Mouse (Mus musculus) MEL (cell line): ENCODE results near the gene Arfip1. TPM values are rescaled to one million over a fixed set of nuclear protein-coding genes. Genes with fewer than 3 reads are reported as not detected.

Source experiments
- DNase-seq: peaks from one replicate; pipeline ENCODE4 v3.0.0; 2011; ENCODE audit warnings: low read depth, low spot score
- H3K27ac ChIP-seq: 2 replicates; pipeline ENCODE4 v1.5.1; 2012; ENCODE audit warnings: low read depth, mild to moderate bottlenecking, control low read depth, low read length, moderate library complexity; ENCODE audit not compliant: control insufficient read depth
- H3K27me3 ChIP-seq, 2 experiments: fragments of 150-350 bp in 1 of 2; sonication (generic) in 1 of 2; 2 replicates each; pipeline ENCODE4 v1.6.1; 2012; ENCODE audit warnings: low read length in 2 of 2, mild to moderate bottlenecking in 2 of 2, improper control_type of control experiment in 1 of 2, moderate library complexity in 1 of 2; ENCODE audit not compliant: insufficient read depth in 2 of 2, control insufficient read depth in 1 of 2
- H3K36me3 ChIP-seq, 2 experiments: 2 replicates each; pipeline ENCODE4 v1.6.1; 2012 to 2014; ENCODE audit warnings: low read length in 2 of 2, improper control_type of control experiment in 1 of 2, inconsistent platforms in 1 of 2, mild to moderate bottlenecking in 1 of 2; ENCODE audit not compliant: insufficient read depth in 2 of 2, control insufficient read depth in 1 of 2
- H3K4me1 ChIP-seq, 2 experiments: fragments of 150-350 bp in 1 of 2; sonication (generic) in 1 of 2; 2 replicates each; pipeline ENCODE4 v1.6.1; 2012; ENCODE audit warnings: low read length in 2 of 2, improper control_type of control experiment in 1 of 2, mild to moderate bottlenecking in 1 of 2; ENCODE audit not compliant: insufficient read depth in 2 of 2, control insufficient read depth in 1 of 2
- H3K4me3 ChIP-seq, 2 experiments: fragments of 150-350 bp in 1 of 2; sonication (generic) in 1 of 2; 2 replicates each; pipeline ENCODE4 v1.5.1; 2012; ENCODE audit warnings: low read depth in 2 of 2, low read length in 2 of 2, mild to moderate bottlenecking in 2 of 2, moderate library complexity in 2 of 2, control low read depth in 1 of 2, improper control_type of control experiment in 1 of 2; ENCODE audit not compliant: control insufficient read depth in 1 of 2, insufficient read depth in 1 of 2
- H3K79me2 ChIP-seq: 2 replicates; pipeline ENCODE4 v1.6.1; 2012; ENCODE audit warnings: mild to moderate bottlenecking, low read length, moderate library complexity; ENCODE audit not compliant: control insufficient read depth, poor library complexity, insufficient read depth
- H3K9ac ChIP-seq: 2 replicates; pipeline ENCODE4 v1.6.1; 2012; ENCODE audit warnings: low read depth, mild to moderate bottlenecking, control low read depth, low read length, moderate library complexity; ENCODE audit not compliant: control insufficient read depth, poor library complexity, severe bottlenecking
- H3K9me3 ChIP-seq: fragments of 150-350 bp; sonication (generic); replicated peaks from 2 replicates; pipeline ENCODE4 v1.6.1; 2012; ENCODE audit warnings: mild to moderate bottlenecking, low read length, improper control_type of control experiment, moderate library complexity; ENCODE audit not compliant: insufficient read depth
- CTCF ChIP-seq, 3 experiments: IDR thresholded peaks in 2 of 3; conservative IDR thresholded peaks in 1 of 3; 2 replicates each; pipeline ENCODE4 v1.5.1; 2011 to 2012; ENCODE audit warnings: low read length in 3 of 3, low read depth in 2 of 3, mild to moderate bottlenecking in 2 of 3, improper control_type of control experiment in 1 of 3, inconsistent platforms in 1 of 3, mixed read lengths in 1 of 3, moderate library complexity in 1 of 3; ENCODE audit not compliant: control insufficient read depth in 1 of 3, insufficient read depth in 1 of 3, poor library complexity in 1 of 3, severe bottlenecking in 1 of 3
- ELF1 ChIP-seq: IDR thresholded peaks from 2 replicates; pipeline ENCODE4 v1.6.1; 2014; ENCODE audit warnings: low read depth, mild to moderate bottlenecking, inconsistent platforms, low read length, improper control_type of control experiment, moderate library complexity
- EP300 ChIP-seq, 2 experiments: IDR thresholded peaks; 2 replicates each; pipeline ENCODE4 v1.6.1; 2011; ENCODE audit warnings: improper control_type of control experiment in 2 of 2, low read length in 2 of 2, low read depth in 1 of 2, mild to moderate bottlenecking in 1 of 2
- ETS1 ChIP-seq: IDR thresholded peaks from 2 replicates; pipeline ENCODE4 v1.6.1; 2012; ENCODE audit warnings: low read depth, mild to moderate bottlenecking, inconsistent platforms, low read length, improper control_type of control experiment, moderate library complexity
- GABPA ChIP-seq: IDR thresholded peaks from 2 replicates; pipeline ENCODE4 v1.6.1; 2012; ENCODE audit warnings: low read depth, mild to moderate bottlenecking, inconsistent platforms, low read length, improper control_type of control experiment, moderate library complexity
- GATA1 ChIP-seq: IDR thresholded peaks from 2 replicates; pipeline ENCODE4 v1.6.1; 2011; ENCODE audit warnings: low read depth, low read length, improper control_type of control experiment
- MAFK ChIP-seq: IDR thresholded peaks from 2 replicates; pipeline ENCODE4 v1.6.1; 2011; ENCODE audit warnings: low read depth, mild to moderate bottlenecking, low read length, improper control_type of control experiment, borderline replicate concordance
- MAX ChIP-seq: IDR thresholded peaks from 2 replicates; pipeline ENCODE4 v1.6.1; 2011; ENCODE audit warnings: low read length, improper control_type of control experiment
- MXI1 ChIP-seq: IDR thresholded peaks from 2 replicates; pipeline ENCODE4 v1.6.1; 2011; ENCODE audit warnings: mild to moderate bottlenecking, low read depth, low read length, improper control_type of control experiment
- MYB ChIP-seq: IDR thresholded peaks from 2 replicates; pipeline ENCODE4 v1.6.1; 2011; ENCODE audit warnings: mild to moderate bottlenecking, low read depth, low read length, improper control_type of control experiment
- MYC ChIP-seq: IDR thresholded peaks from 2 replicates; pipeline ENCODE4 v1.6.1; 2011; ENCODE audit warnings: low read depth, mild to moderate bottlenecking, low read length, improper control_type of control experiment, moderate library complexity
- NRF1 ChIP-seq: IDR thresholded peaks from 2 replicates; pipeline ENCODE4 v1.6.1; 2014; ENCODE audit warnings: low read depth, mild to moderate bottlenecking, inconsistent platforms, low read length, improper control_type of control experiment, moderate library complexity; ENCODE audit not compliant: poor library complexity, insufficient read depth, severe bottlenecking
- RAD21 ChIP-seq: IDR thresholded peaks from 2 replicates; pipeline ENCODE4 v1.6.1; 2011; ENCODE audit warnings: mild to moderate bottlenecking, low read depth, low read length, improper control_type of control experiment
- TBP ChIP-seq: IDR thresholded peaks from 2 replicates; pipeline ENCODE4 v1.8.0; 2011; ENCODE audit warnings: low read depth, low read length, improper control_type of control experiment
- TCF12 ChIP-seq: IDR thresholded peaks from 2 replicates; pipeline ENCODE4 v1.6.1; 2014; ENCODE audit warnings: low read depth, mild to moderate bottlenecking, inconsistent platforms, low read length, improper control_type of control experiment, moderate library complexity
- USF1 ChIP-seq: IDR thresholded peaks from 2 replicates; pipeline ENCODE4 v1.6.1; 2014; ENCODE audit warnings: low read depth, mild to moderate bottlenecking, inconsistent platforms, low read length, improper control_type of control experiment, moderate library complexity
- polyA plus RNA-seq, 2 experiments: library from polyadenylated mRNA; stranded (reverse) in 1 of 2; unstranded in 1 of 2; fragments of >175 nt in 1 of 2; fragments of >200 nt in 1 of 2; gene quantifications; 2 replicates each; pipeline versions ENCODE4 v1.2.1 to v1.2.4; 2012; ENCODE audit warnings: low replicate concordance in 2 of 2, low read depth in 1 of 2; ENCODE audit not compliant: insufficient read length in 2 of 2, insufficient read depth in 1 of 2, missing spikeins in 1 of 2
- total RNA-seq: library from RNA; depleted of rRNA; stranded (reverse); fragments of 300-350 nt; gene quantifications from 2 replicates; pipeline ENCODE4 v1.2.3, GENCODE M21; 2012

Gene Arfip1
- total and polyA plus RNA-seq, 3 experiments: 12.5 to 15.4 TPM; not detected in 1

DNA sequence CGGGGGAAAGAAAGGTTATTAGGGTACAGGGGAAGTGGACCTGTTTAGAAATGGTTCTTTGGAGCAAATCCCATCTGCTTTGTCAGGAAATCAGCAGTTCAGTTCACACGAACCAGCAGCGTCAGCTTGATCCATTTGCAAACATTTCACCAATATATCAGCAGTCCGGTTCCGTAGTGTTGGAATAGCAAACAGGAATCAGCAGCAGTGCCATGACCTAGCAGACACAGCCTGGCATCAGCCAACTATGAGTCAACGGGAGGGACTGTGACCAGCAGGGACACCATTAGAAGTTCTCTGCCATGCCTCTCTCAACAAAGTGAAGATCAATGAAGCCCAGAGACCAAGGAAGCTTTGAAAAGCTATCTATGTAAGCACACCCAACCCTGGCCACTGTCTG, 37.3 kb upstream of the Arfip1 start:
- no peak for DNase-seq
- Histone ChIP-seq H3K27me3 (no peaks in the 10 kb centered on the region), H3K27ac (no peak overlapping the region), H3K79me2 (no peaks in the 10 kb centered on the region), H3K4me1 (peaks cover 0 to 37% of the 10 kb centered on the region in 2 experiments; a peak in 2 of 4 replicates), H3K4me3 (no peak overlapping the region), H3K9me3 (no peaks in the 10 kb centered on the region), H3K9ac (no peak overlapping the region)
- TF ChIP-seq MYC: no peak
- TF ChIP-seq TCF12: no peak
- no peak for TF ChIP-seq TBP
- TF ChIP-seq MAFK: no peak
- TF ChIP-seq, all 39 proteins: peak for 0
- H3K36me3 ChIP-seq: peaks cover 0 to 22% of the 10 kb centered on the region in 2 experiments; a peak in 2 of 4 replicates

DNA sequence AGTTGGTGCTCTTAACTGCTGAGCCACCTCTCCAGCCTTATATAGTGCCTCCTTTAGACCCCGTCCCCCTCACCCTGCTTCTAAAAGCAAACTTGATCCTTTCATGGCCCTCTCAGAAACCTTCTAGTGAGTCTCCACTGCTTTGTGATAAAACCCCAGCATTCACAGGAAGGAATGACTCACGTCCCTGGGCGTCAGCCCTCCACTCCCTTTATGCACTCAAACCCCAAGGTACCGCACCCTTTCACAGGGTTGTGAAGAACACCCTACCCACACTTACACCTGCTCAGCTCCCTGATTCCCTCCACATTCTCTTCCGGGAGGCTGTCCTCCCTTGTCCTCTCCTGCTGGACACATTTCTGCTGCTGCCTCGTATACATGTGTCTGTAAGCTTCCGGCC, 36.6 kb upstream of the Arfip1 start:
- H3K36me3 ChIP-seq: peaks cover 0 to 22% of the 10 kb centered on the region in 2 experiments; a peak in 2 of 4 replicates
- H3K9ac ChIP-seq: no peak overlapping the region
- H3K27me3 ChIP-seq: no peaks in the 10 kb centered on the region
- peaks cover 0 to 37% of the 10 kb centered on the region in 2 experiments; a peak in 2 of 4 replicates for H3K4me1 ChIP-seq
- no peaks in the 10 kb centered on the region for H3K9me3 ChIP-seq
- H3K27ac ChIP-seq: peak overlapping the region; percentile 34
- H3K4me3 ChIP-seq: no peak overlapping the region
- DNase-seq: peak; percentile 57
- TF ChIP-seq EP300 (IDR thresholded peaks at IDR 0.05; ENCODE audit: low read depth in 1 of 2, low read length in 2 of 2) (no peak), GABPA (no peak), MYC (no peak), MAX (no peak), USF1 (no peak), TBP (no peak), MYB (no peak), ELF1 (no peak), NRF1 (no peak), CTCF (IDR thresholded peaks at IDR 0.05 in 2 of 3, conservative IDR thresholded peaks at IDR 0.05 in 1 of 3; ENCODE audit: control insufficient read depth in 1 of 3, insufficient read depth in 1 of 3, low read depth in 2 of 3, low read length in 3 of 3, poor library complexity in 1 of 3, severe bottlenecking in 1 of 3) (no peak), MXI1 (no peak), RAD21 (no peak), ETS1 (no peak), GATA1 (no peak)
- TF ChIP-seq, all 39 proteins: peak for 0
- no peaks in the 10 kb centered on the region for H3K79me2 ChIP-seq
